Mouse (Mus musculus): ENCODE data around the gene Ccdc62.

GRCm38 (mm10) chr5:124016291-124016821 is 85.9 kb downstream of the Ccdc62 start:
- TF ChIP-seq CTCF (IDR thresholded peaks at IDR 0.05; ENCODE audit: low read depth, low read length), result no peak
- no peak for TF ChIP-seq POLR2A (IDR thresholded peaks at IDR 0.05; ENCODE audit: borderline replicate concordance, low read depth, low read length)
